Mouse (Mus musculus): ENCODE results near the gene Zfhx2.

Zfhx2 gene

GRCm38 (mm10) chr14:55078366-55078989 is 13.6 kb downstream of the Zfhx2 start:
- DNase-seq (ENCODE audit: low read depth, low spot score) = no peak

- no peak for DNase-seq (ENCODE audit: low read depth, low spot score)
Observed at GRCm38 (mm10) chr14:55077481-55078365, 14.4 kb downstream of the Zfhx2 start.

- DNase-seq (ENCODE audit: low read depth, low spot score) = no peak
Observed at GRCm38 (mm10) chr14:55076956-55077355, 15.2 kb downstream of the Zfhx2 start.

GRCm38 (mm10) chr14:55076224-55076623 is 15.9 kb downstream of the Zfhx2 start:
- DNase-seq (ENCODE audit: low read depth, low spot score) = no peak

GRCm38 (mm10) chr14:55074416-55074815 is 17.7 kb downstream of the Zfhx2 start:
- DNase-seq (ENCODE audit: low read depth, low spot score) = no peak

- no peak for DNase-seq (ENCODE audit: low read depth, low spot score)
Observed at GRCm38 (mm10) chr14:55071756-55072155, 20.4 kb downstream of the Zfhx2 start.

- DNase-seq (ENCODE audit: low read depth, low spot score) = no peak
Observed at GRCm38 (mm10) chr14:55066042-55066441, 26.1 kb downstream of the Zfhx2 start.

GRCm38 (mm10) chr14:55065391-55065790 is 26.7 kb downstream of the Zfhx2 start:
- DNase-seq (ENCODE audit: low read depth, low spot score) = no peak

GRCm38 (mm10) chr14:55064481-55065370 is 27.4 kb downstream of the Zfhx2 start:
- no peak for DNase-seq (ENCODE audit: low read depth, low spot score)

- DNase-seq (ENCODE audit: low read depth, low spot score) = no peak
Observed at GRCm38 (mm10) chr14:55063581-55064381, 28.3 kb downstream of the Zfhx2 start.

GRCm38 (mm10) chr14:55063117-55063516 is 29.0 kb downstream of the Zfhx2 start:
- no peak for DNase-seq (ENCODE audit: low read depth, low spot score)

- no peak for DNase-seq (ENCODE audit: low read depth, low spot score)
Observed at GRCm38 (mm10) chr14:55062626-55063025, 29.5 kb downstream of the Zfhx2 start.

GRCm38 (mm10) chr14:55061845-55062244 is 30.3 kb downstream of the Zfhx2 start:
- no peak for DNase-seq (ENCODE audit: low read depth, low spot score)

- peak; percentile 68 for DNase-seq (ENCODE audit: low read depth, low spot score)
Observed at GRCm38 (mm10) chr14:55059931-55060330, 32.2 kb downstream of the Zfhx2 start.

GRCm38 (mm10) chr14:55059009-55059408 is 33.1 kb downstream of the Zfhx2 start:
- DNase-seq (ENCODE audit: low read depth, low spot score) = no peak

- no peak for DNase-seq (ENCODE audit: low read depth, low spot score)
Observed at GRCm38 (mm10) chr14:55055167-55055834, 36.8 kb downstream of the Zfhx2 start.

GRCm38 (mm10) chr14:55054191-55054749 is 37.9 kb downstream of the Zfhx2 start:
- DNase-seq (ENCODE audit: low read depth, low spot score) = no peak

- DNase-seq (ENCODE audit: low read depth, low spot score) = peak; percentile 54
Observed at GRCm38 (mm10) chr14:55053708-55054190, 38.4 kb downstream of the Zfhx2 start.

GRCm38 (mm10) chr14:55053050-55053449 is 39.1 kb downstream of the Zfhx2 start:
- no peak for DNase-seq (ENCODE audit: low read depth, low spot score)

GRCm38 (mm10) chr14:55052496-55052895 is 39.6 kb downstream of the Zfhx2 start:
- DNase-seq (ENCODE audit: low read depth, low spot score) = no peak

Data from retina, adult 2 months (tissue).